Mouse (Mus musculus): ENCODE results near the gene Bzw1. TPM values are rescaled to one million over a fixed set of nuclear protein-coding genes. Genes with fewer than 3 reads are reported as not detected.

The Bzw1 gene
- polyA plus RNA-seq, 1 experiment = 9.6 TPM

- H3K4me1 ChIP-seq (ENCODE audit: control insufficient read depth, insufficient read depth, insufficient read length, low read length) = no peaks in the 10 kb centered on the region
- H3K27ac ChIP-seq (ENCODE audit: insufficient read depth, low read depth, low read length) = no peak overlapping the region
- H3K4me3 ChIP-seq (ENCODE audit: low read depth, low read length) = no peak overlapping the region
- H3K27me3 ChIP-seq (ENCODE audit: control insufficient read depth, insufficient read depth, low read length) = no peaks in the 10 kb centered on the region
- TF ChIP-seq POLR2A (IDR thresholded peaks at IDR 0.05; ENCODE audit: low read depth, low read length) (no peak), CTCF (IDR thresholded peaks at IDR 0.05; ENCODE audit: extremely low read depth, insufficient read length, insufficient replicate concordance, low read depth, low read length) (no peak)
- no peaks in the 10 kb centered on the region for H3K36me3 ChIP-seq (ENCODE audit: control insufficient read depth, insufficient read depth, low read length)
- 63% methylated on average over 3 of the region's 3 CpGs for WGBS
These were observed 17.0 kb upstream of the Bzw1 start for GRCm38 (mm10) chr1:58375574-58376147.

GRCm38 (mm10) chr1:58382586-58383281 lies 10.0 kb upstream of the Bzw1 start:
- no peaks in the 10 kb centered on the region for H3K27me3 ChIP-seq (ENCODE audit: control insufficient read depth, insufficient read depth, low read length)
- H3K4me1 ChIP-seq (ENCODE audit: control insufficient read depth, insufficient read depth, insufficient read length, low read length) = no peaks in the 10 kb centered on the region
- H3K27ac ChIP-seq (ENCODE audit: insufficient read depth, low read depth, low read length) = no peak overlapping the region
- no peak overlapping the region for H3K4me3 ChIP-seq (ENCODE audit: low read depth, low read length)
- no peaks in the 10 kb centered on the region for H3K36me3 ChIP-seq (ENCODE audit: control insufficient read depth, insufficient read depth, low read length)
- TF ChIP-seq POLR2A (IDR thresholded peaks at IDR 0.05; ENCODE audit: low read depth, low read length) = no peak
- no peak for TF ChIP-seq CTCF (IDR thresholded peaks at IDR 0.05; ENCODE audit: extremely low read depth, insufficient read length, insufficient replicate concordance, low read depth, low read length)
- WGBS = 86% methylated on average over 5 of the region's 5 CpGs

DNA sequence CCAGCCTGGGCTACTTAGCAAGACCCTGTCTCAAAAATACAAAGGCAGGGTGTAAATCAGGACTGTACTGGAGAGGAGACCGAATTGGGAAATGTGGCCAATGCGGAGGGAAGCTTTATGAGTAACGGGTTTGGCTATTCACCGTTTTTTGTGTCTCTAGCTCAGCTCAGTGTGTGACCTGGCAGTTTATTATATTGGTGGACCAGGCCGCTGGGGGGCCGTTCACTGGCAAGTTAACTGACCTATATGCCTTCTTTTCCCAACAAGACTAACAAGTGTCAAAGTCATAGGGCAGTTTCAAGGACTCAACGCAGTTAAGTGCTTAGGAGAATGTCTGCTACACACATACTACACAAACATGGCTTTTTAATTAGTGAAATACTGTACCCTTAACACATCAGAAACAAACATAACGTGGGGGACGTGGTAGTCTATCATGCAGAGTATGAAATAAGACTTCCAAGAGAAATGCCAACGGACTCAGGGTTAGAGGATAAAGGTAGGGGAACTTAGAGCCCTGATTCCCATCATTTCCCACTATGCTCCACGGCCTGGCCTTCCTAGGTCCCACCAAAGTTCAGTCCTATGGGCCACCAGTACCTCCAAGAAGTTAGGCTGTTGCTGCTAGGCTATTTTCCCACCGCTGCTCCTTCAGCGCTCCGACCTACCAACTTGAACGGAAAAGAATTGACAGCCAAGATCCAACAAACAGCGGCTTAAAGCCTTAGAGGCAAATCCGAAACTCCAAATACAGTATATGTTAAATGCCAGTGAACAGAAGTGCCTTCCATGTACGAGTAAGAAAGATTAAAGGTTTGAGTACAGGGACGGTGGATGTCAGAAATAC lies 1.1 kb upstream of the Bzw1 start:
- H3K4me3 ChIP-seq (ENCODE audit: low read depth, low read length) = peak overlapping the region; percentile 91
- peaks cover 19% of the 10 kb centered on the region for H3K36me3 ChIP-seq (ENCODE audit: control insufficient read depth, insufficient read depth, low read length)
- peak overlapping the region; percentile 97; the same call in 1 of the 2 replicates for H3K27ac ChIP-seq (ENCODE audit: insufficient read depth, low read depth, low read length)
- no peak for TF ChIP-seq CTCF (IDR thresholded peaks at IDR 0.05; ENCODE audit: extremely low read depth, insufficient read length, insufficient replicate concordance, low read depth, low read length)
- TF ChIP-seq POLR2A (IDR thresholded peaks at IDR 0.05; ENCODE audit: low read depth, low read length) = no peak
- 38% methylated on average over 19 of the region's 19 CpGs for WGBS
- no peaks in the 10 kb centered on the region for H3K27me3 ChIP-seq (ENCODE audit: control insufficient read depth, insufficient read depth, low read length)
- H3K4me1 ChIP-seq (ENCODE audit: control insufficient read depth, insufficient read depth, insufficient read length, low read length) = no peaks in the 10 kb centered on the region; the same call in 1 of the 2 replicates

DNA sequence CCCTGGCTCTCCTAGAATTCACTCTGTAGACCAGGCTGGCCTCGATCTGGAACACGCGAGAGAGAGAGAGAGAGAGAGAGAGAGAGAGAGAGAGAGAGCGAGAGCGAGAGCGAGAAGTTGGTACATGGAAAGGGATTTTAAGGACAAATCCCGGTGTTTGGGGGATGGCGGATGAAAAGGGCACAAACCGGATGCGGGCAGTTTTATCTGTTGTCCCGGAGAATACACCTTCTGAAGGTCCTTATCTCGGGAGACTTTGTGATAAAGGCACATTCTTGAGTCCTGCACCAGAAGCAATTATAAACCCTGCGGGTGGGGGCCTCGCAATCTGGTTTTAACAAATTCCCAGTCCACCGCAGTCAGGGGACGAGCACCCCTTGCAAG lies 438 bp upstream of the Bzw1 start:
- Histone ChIP-seq H3K4me3 (ENCODE audit: low read depth, low read length) (peak overlapping the region; percentile 91), H3K27ac (ENCODE audit: insufficient read depth, low read depth, low read length) (peak overlapping the region; percentile 97), H3K36me3 (ENCODE audit: control insufficient read depth, insufficient read depth, low read length) (peaks cover 23% of the 10 kb centered on the region), H3K4me1 (ENCODE audit: control insufficient read depth, insufficient read depth, insufficient read length, low read length) (no peaks in the 10 kb centered on the region; the same call in 1 of the 2 replicates), H3K27me3 (ENCODE audit: control insufficient read depth, insufficient read depth, low read length) (no peaks in the 10 kb centered on the region)
- no peak for TF ChIP-seq POLR2A (IDR thresholded peaks at IDR 0.05; ENCODE audit: low read depth, low read length)
- TF ChIP-seq CTCF (IDR thresholded peaks at IDR 0.05; ENCODE audit: extremely low read depth, insufficient read length, insufficient replicate concordance, low read depth, low read length) = no peak
- WGBS = under 1% methylated on average over 16 of the region's 16 CpGs

DNA sequence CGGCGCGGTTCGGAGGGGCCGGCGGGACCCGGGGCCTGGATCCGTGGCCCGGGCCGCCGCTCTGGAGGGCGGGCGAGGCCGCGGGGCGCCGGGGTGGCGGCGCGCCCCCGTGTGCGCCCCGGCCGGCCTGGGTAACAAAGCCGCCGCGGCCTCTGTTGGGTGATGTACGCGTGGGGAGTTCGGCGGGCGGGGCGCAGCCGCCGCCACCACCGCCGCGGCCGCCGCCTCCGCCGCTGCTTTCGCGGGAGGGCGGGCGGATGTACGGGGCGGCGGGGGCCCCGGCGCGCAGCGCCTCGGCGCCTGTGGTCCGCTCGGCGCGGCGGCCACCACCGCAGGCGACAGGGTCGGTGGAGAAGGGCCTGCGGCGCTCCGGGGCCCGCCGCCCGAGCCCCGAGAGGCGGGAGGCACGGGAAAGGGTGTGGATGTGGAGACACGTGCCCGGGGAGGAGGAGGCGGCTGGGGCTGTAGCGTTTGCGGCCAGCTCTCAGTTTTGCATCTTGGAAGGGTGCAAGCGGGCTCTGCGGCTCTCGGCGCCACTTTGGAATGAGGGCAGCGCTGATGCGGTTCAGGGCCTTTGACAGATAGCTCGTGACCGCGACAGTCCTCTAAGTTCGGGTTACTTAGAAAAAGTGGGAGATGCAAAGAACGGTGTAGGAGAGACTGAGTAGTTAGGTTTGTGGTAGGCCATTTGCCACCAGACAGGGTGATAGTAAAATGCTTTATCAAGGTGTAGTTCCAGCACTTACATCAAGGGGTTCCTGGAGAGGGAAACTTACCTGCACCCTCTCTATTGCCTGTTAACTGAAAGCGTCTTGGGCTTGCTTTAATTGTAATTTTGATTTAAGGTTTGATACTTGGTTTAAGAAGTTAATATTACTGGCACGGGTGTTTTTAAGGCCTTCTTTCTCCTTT lies 842 bp downstream of the Bzw1 start:
- Histone ChIP-seq H3K4me1 (ENCODE audit: control insufficient read depth, insufficient read depth, insufficient read length, low read length) (no peaks in the 10 kb centered on the region; the same call in 1 of the 2 replicates), H3K27me3 (ENCODE audit: control insufficient read depth, insufficient read depth, low read length) (no peaks in the 10 kb centered on the region), H3K4me3 (ENCODE audit: low read depth, low read length) (peak overlapping the region; percentile 91), H3K36me3 (ENCODE audit: control insufficient read depth, insufficient read depth, low read length) (peaks cover 30% of the 10 kb centered on the region), H3K27ac (ENCODE audit: insufficient read depth, low read depth, low read length) (peak overlapping the region; percentile 84)
- WGBS = 1% methylated on average over 83 of the region's 90 CpGs
- TF ChIP-seq POLR2A (IDR thresholded peaks at IDR 0.05; ENCODE audit: low read depth, low read length) (no peak), CTCF (IDR thresholded peaks at IDR 0.05; ENCODE audit: extremely low read depth, insufficient read length, insufficient replicate concordance, low read depth, low read length) (no peak)

- Histone ChIP-seq H3K4me3 (ENCODE audit: low read depth, low read length) (no peak overlapping the region), H3K36me3 (ENCODE audit: control insufficient read depth, insufficient read depth, low read length) (peaks cover 43% of the 10 kb centered on the region), H3K27ac (ENCODE audit: insufficient read depth, low read depth, low read length) (no peak overlapping the region), H3K4me1 (ENCODE audit: control insufficient read depth, insufficient read depth, insufficient read length, low read length) (no peaks in the 10 kb centered on the region; the same call in 1 of the 2 replicates), H3K27me3 (ENCODE audit: control insufficient read depth, insufficient read depth, low read length) (no peaks in the 10 kb centered on the region)
- WGBS = 91% methylated on average over 3 of the region's 3 CpGs
- TF ChIP-seq CTCF (IDR thresholded peaks at IDR 0.05; ENCODE audit: extremely low read depth, insufficient read length, insufficient replicate concordance, low read depth, low read length) (no peak), POLR2A (IDR thresholded peaks at IDR 0.05; ENCODE audit: low read depth, low read length) (no peak)
These were observed 2.6 kb downstream of the Bzw1 start for GRCm38 (mm10) chr1:58395341-58395740.
